Mouse (Mus musculus): ENCODE data around the gene Gpr119.

Gene Gpr119

DNA sequence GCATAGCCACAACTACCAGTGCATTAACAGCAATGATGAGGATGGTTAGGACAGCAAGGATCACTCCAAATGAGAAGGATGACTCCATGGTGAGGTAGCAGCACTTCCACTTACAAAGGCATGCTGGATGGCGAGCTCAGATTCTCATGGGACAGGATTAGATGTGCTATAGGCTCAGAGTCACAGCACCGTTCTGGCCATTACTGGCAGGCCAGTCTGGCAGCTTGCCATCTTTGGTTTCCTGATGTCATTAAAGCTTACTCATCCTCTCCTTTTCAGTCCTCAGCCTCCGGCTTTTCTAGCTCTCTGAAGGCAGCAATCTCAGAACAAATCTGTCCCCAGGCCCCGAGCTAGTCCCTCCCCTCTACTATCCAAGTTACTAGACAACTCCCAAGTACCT, at the start of gene Gpr119:
Gpr119 (minus strand) TSS at position 308 of the 400 bp plus-strand sequence.
- DNase-seq, result no peak

DNA sequence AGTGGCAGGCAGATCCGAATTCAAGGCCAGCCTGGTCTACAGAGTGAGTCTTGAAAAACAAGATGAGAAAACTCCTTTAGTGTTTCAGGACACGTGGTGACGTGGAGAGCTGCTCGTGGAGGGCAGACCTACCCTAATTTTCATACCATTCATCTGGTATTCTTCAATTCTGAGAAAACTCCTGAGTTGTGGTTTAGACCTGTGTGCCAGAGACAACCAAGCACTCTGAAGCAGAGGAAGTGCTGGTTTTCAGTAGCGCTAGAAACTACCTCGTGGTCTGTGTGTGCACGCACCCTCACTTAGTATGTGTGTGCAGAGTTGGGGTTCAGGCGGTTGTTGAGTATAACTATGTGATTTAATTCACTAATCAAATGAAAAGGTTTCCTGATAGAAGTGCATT, 38.6 kb upstream of the Gpr119 start:
- DNase-seq, result no peak

DNA sequence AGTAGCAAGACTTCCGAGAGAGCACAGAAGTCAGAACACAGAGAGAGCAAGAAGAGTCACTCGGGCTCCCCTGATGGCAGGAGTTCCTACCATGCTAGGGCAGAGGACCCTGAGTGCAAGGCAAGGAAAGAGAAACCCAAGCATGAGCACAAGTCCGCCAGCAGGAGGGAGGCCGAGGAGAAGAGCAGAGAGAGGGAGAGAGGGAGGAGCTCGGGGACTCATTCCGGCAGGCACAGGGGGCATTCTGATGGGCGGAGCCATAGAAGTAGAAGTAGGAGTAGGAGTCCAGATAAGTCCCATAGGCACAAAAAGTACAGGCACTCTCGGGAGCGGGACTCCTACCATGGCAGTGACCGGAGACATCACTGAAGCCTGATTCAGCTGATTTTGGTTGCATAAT, 35.4 kb upstream of the Gpr119 start:
- no peak for DNase-seq

DNA sequence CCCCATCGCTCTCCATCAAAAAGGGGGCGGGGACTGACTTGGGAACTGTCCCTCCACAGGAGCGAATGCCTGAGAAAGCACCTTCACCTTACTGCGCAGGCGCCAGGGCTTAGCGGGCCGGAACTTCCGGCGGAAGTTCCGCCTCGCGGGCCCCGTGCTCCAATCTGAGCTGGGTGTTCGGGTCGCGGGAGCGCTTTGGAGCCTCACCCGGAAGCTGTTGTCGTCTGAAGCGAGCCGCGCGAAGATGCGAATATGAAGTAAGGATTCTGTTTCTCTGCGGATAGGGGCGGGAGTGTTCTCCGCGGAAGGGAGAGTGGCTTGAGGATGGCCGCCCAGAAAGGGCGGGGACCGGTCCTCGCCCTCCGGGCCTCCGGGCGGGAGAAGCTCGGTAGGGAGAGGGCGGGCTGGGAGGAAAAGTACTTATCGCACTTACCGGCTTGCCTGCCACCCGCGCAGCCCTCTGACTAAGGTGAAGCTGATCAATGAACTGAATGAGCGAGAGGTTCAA, 20.6 kb upstream of the Gpr119 start, which contains the start of gene Rbmx2:
Rbmx2 (plus strand) TSS at position 141 of the 508 bp plus-strand sequence.
- DNase-seq, result peak; percentile 91

DNA sequence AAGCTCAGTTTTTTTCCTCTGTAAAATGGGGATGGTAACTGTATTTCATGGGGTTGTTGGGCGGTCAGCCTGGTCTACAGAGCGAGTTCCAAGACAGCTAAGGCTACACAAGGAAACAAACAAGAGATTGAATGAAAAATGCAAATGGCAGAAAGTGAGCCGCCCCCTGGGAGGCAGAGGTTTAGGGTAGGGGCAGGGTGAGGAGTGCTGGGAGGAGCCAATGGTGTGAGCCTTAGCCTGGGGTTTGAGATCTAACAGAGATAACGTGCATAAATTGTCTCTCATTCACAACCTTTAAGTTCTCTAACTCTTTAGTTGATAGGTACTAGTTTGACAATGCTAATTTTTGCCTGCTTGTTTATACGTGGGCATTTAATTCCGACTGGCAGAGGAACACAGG, 20.2 kb upstream of the Gpr119 start:
- DNase-seq, result no peak

DNA sequence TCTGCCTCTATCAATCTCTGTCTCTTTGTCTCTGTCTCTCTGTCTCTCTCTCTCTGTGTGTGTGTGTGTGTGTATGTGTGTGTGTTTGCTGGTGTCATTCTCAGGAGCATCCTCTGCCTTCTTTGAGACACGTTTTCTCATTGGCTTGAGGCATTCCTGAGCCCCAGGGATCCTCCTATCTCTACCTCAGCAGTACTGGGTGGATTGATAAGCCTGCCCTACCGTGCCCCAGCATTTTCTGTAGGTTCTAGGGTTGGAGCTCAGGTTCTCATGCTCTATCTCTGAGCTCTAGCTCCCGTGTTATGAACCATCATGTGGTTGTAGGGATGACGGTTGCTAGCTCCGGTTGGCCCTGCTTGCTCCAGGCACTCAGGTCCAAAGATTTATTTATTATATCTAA, 9.6 kb upstream of the Gpr119 start:
- no peak for DNase-seq

- DNase-seq, result peak; percentile 68
Measured at GRCm38 (mm10) chrX:48683451-48683850, 9.2 kb upstream of the Gpr119 start.

GRCm38 (mm10) chrX:48671714-48672113, 2.6 kb downstream of the Gpr119 start:
- no peak for DNase-seq

GRCm38 (mm10) chrX:48669588-48669987, 4.7 kb downstream of the Gpr119 start:
- peak; percentile 29 for DNase-seq

- no peak for DNase-seq
Measured at GRCm38 (mm10) chrX:48666807-48667206, 7.5 kb downstream of the Gpr119 start.

GRCm38 (mm10) chrX:48644122-48644521, 30.2 kb downstream of the Gpr119 start:
- DNase-seq, result peak; percentile 63

- peak; percentile 52 for DNase-seq
Measured at GRCm38 (mm10) chrX:48637032-48637431, 37.2 kb downstream of the Gpr119 start.

DNA sequence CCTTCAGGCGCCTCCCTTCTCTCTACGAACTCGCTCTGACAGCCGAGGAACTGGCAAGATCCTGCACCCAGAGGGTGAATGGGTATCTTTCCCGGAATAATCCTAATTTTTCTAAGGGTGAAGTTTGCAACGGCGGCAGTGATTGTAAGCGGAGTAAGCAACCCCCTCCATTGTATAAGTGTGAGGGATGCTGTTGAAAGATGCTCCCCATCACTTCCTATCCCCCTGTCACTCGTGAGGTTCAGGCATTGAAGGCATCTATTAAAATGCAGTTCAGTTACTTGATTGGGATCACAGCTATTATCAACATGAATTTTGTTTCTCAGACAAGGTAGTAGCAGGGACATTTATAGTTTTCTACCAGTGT, 50.2 kb downstream of the Gpr119 start:
- DNase-seq, result no peak

DNA sequence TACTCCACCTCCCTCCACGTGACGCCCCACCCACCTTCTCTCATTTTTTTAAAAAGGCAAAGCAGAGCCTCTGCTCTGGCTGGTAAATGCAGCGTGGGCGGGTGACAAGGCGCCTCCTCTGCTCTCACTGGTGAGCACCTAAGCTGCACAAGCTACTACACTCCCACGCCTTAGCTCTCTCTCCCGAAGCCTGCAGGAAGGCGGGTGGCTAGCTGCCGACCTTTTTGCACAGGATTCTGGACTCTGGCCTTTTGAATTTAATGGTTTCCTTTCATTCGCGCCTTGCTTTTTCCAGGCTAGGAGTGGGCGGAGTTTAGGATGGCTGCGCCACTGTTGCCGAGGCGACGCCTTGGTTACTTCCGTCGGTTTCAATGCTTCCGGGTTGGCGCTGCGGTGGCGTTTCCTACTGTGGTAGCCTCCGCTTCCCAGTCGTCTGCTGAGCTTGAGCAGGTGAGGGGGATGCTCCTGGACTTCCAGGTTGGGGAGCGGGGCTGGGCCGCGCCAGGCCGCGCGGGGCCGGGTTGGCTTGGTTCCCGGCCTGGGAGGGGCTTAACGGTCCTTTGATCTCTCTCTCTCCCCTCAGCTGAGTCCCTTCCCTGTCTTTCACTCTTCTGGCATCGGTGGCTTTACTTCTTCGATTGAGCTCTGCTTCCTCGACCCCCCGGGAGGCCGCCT, 50.8 kb downstream of the Gpr119 start, which contains the start of gene Slc25a14:
Slc25a14 (plus strand) TSS at position 35 of the 675 bp plus-strand sequence.
- peak; percentile 76 for DNase-seq

- no peak for DNase-seq
Measured at GRCm38 (mm10) chrX:48623049-48623378, 51.3 kb downstream of the Gpr119 start.

All from thymus, postnatal 4 days (tissue).